Mouse (Mus musculus): Measurements from ENCODE around the gene Avil.

DNA sequence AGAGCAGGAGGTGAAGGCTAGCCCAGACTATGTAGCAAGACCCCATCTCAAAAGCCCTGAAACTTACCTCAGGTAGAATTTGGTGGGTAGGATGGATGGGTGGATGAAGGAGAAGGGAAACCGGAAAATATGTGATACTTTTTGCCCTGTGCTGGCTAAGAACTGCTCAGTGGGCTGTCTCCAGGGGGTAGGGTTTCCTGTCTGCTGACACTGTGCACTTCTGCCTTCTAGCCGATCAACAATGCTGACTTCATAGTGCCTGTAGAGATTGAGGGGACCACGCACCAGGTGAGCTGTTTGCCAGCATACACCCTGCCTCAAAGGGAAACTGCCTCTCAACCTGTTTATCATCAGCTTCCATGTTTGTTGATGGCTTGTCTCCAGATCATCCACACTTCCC is 6.9 kb upstream of the Avil start:
- TF ChIP-seq POLR2A (IDR thresholded peaks at IDR 0.05; ENCODE audit: borderline replicate concordance, control insufficient read depth, low read depth, low read length) (no peak), CTCF (IDR thresholded peaks at IDR 0.05; ENCODE audit: control insufficient read depth, insufficient read depth, low read length) (no peak)
